Mouse (Mus musculus): ENCODE measurements around the gene Kif5a.
"Not testable (repeated sequence)": the region's sequence is repeated elsewhere in the genome, so short reads cannot be mapped to it uniquely, and the experiment has no call there.

Gene Kif5a

GRCm38 (mm10) chr10:127193011-127193410 is 70.1 kb downstream of the Kif5a start:
- no peak for DNase-seq (ENCODE audit: low read depth, low spot score)

GRCm38 (mm10) chr10:127192057-127192328 is 71.2 kb downstream of the Kif5a start:
- DNase-seq (ENCODE audit: low read depth, low spot score), result not testable (repeated sequence)

- DNase-seq (ENCODE audit: low read depth, low spot score), result no peak
Measured at GRCm38 (mm10) chr10:127191191-127192056, 71.7 kb downstream of the Kif5a start.

GRCm38 (mm10) chr10:127190398-127191190 is 72.6 kb downstream of the Kif5a start:
- DNase-seq (ENCODE audit: low read depth, low spot score), result no peak

GRCm38 (mm10) chr10:127189651-127190381 is 73.3 kb downstream of the Kif5a start, which contains the start of gene Arhgef25:
Arhgef25 (minus strand) TSS chr10:127190083.
- no peak for DNase-seq (ENCODE audit: low read depth, low spot score)

GRCm38 (mm10) chr10:127189116-127189650 is 74.0 kb downstream of the Kif5a start:
- peak; percentile 61 for DNase-seq (ENCODE audit: low read depth, low spot score)

- peak; percentile 81 for DNase-seq (ENCODE audit: low read depth, low spot score)
Measured at GRCm38 (mm10) chr10:127188465-127189115, 74.6 kb downstream of the Kif5a start.

- DNase-seq (ENCODE audit: low read depth, low spot score), result no peak
Measured at GRCm38 (mm10) chr10:127188079-127188453, 75.1 kb downstream of the Kif5a start.

GRCm38 (mm10) chr10:127187371-127188078 is 75.6 kb downstream of the Kif5a start:
- DNase-seq (ENCODE audit: low read depth, low spot score), result no peak

GRCm38 (mm10) chr10:127186451-127186850 is 76.7 kb downstream of the Kif5a start:
- DNase-seq (ENCODE audit: low read depth, low spot score), result peak; percentile 55

- DNase-seq (ENCODE audit: low read depth, low spot score), result no peak
Measured at GRCm38 (mm10) chr10:127185506-127185905, 77.6 kb downstream of the Kif5a start.

- no peak for DNase-seq (ENCODE audit: low read depth, low spot score)
Measured at GRCm38 (mm10) chr10:127185101-127185500, 78.0 kb downstream of the Kif5a start.

- no peak for DNase-seq (ENCODE audit: low read depth, low spot score)
Measured at GRCm38 (mm10) chr10:127183759-127184158, 79.4 kb downstream of the Kif5a start.

- no peak for DNase-seq (ENCODE audit: low read depth, low spot score)
Measured at GRCm38 (mm10) chr10:127182624-127183023, 80.5 kb downstream of the Kif5a start.

- no peak for DNase-seq (ENCODE audit: low read depth, low spot score)
Measured at GRCm38 (mm10) chr10:127181566-127181965, 81.6 kb downstream of the Kif5a start.

- no peak for DNase-seq (ENCODE audit: low read depth, low spot score)
Measured at GRCm38 (mm10) chr10:127180695-127181047, 82.5 kb downstream of the Kif5a start.

GRCm38 (mm10) chr10:127179871-127180694 is 83.1 kb downstream of the Kif5a start, which contains the start of gene Slc26a10:
Slc26a10 (minus strand) TSS chr10:127180645.
- DNase-seq (ENCODE audit: low read depth, low spot score), result no peak

GRCm38 (mm10) chr10:127178286-127179027 is 84.7 kb downstream of the Kif5a start:
- no peak for DNase-seq (ENCODE audit: low read depth, low spot score)

GRCm38 (mm10) chr10:127177719-127178118 is 85.4 kb downstream of the Kif5a start:
- no peak for DNase-seq (ENCODE audit: low read depth, low spot score)

Data from A20 (cell line).